23 mouse cellular contexts compared by ENCODE assay signal in the genomic region with DNA sequence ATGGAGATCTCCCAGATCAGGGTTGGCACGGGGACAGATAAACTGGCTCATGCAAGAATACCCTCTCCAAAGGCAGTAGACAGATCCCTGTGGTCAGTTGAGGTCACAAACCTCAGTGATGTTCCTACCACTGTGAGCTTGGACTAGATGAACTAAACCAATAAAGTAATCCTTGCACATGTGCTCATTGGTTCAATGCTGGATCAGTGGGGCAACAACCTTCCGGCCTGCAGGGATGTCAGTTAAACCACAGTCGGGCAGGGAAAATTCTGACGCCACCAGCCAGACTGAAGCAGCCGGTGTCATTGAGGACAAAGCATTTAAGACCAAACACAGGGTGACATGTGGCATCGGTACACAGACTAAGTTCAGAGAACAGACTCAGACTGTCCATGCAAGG.
DNase-seq lines count a peak whose midpoint lies in the region; ATAC-seq and TF ChIP-seq lines count a peak whose summit lies in the region.
"Had no signal": no experiment of that assay in that cellular context is flagged by ENCODE, and none has a peak within 500 bp of the region (broad histone marks: within the 10 kb centered on the region; RNA-seq: fewer than 3 reads in every experiment).

No protein-coding gene starts in this region.

- DNase-seq in heart, adult 11 months: peak; percentile 65
- DNase-seq in heart, adult 2 months: no peak
- DNase-seq in induced T-regulatory cell, adult 2 months (ENCODE audit: low read depth): peak; percentile 22
- DNase-seq in kidney, postnatal 36 days: no peak
- DNase-seq in frontal cortex, postnatal 14 days (ENCODE audit: low spot score in 2 of 2): no peak
- DNase-seq in adrenal gland, postnatal 36 days: no peak
- DNase-seq: adrenal gland, adult 2 months; adrenal gland, postnatal 10 days; adrenal gland, postnatal 25 days; cerebellum, adult 11-12 months; cerebellum, adult 2 months; cerebellum, adult 9-10 months; cerebellum, postnatal 10 days; cerebellum, postnatal 25 days; embryo, embryonic 11 days had no signal

- no peak for TF ChIP-seq POLR2A in heart, adult 2 months (IDR thresholded peaks at IDR 0.05; ENCODE audit: insufficient read depth, low read depth, low read length)

- no peak overlapping the region for H3K4me3 ChIP-seq in heart, adult 2 months
- H3K4me3 ChIP-seq: embryonic facial prominence, embryonic 13.5 days; embryonic facial prominence, embryonic 15.5 days; erythroblast, embryonic 14.5 days; forebrain, embryonic 10.5 days; forebrain, embryonic 12.5 days had no signal

- ATAC-seq in granulocyte monocyte progenitor cell, adult 5-6 weeks (replicated peaks; ENCODE audit: poor library complexity, severe bottlenecking): peak; percentile 68
- ATAC-seq: forebrain, embryonic 14.5 days; forebrain, embryonic 16.5 days had no signal

- WGBS in heart, adult 2 months: 94% methylated on average over 6 of the region's 6 CpGs

- H3K27ac ChIP-seq in heart, adult 2 months: no peak overlapping the region
- H3K27ac ChIP-seq: embryonic facial prominence, embryonic 13.5 days; embryonic facial prominence, embryonic 15.5 days; forebrain, embryonic 10.5 days; forebrain, embryonic 12.5 days had no signal

- no peak for TF ChIP-seq EP300 in heart, adult 2 months (IDR thresholded peaks at IDR 0.05; ENCODE audit: insufficient read depth, low read depth, low read length)

- no peaks in the 10 kb centered on the region for H3K4me1 ChIP-seq in heart, adult 2 months (ENCODE audit: control insufficient read depth, insufficient read depth, low read length)
- H3K4me1 ChIP-seq: embryonic facial prominence, embryonic 15.5 days had no signal

- H3K9ac ChIP-seq in heart, adult 2 months (ENCODE audit: low read depth, low read length): no peak overlapping the region
- H3K9ac ChIP-seq: embryonic facial prominence, embryonic 13.5 days; embryonic facial prominence, embryonic 15.5 days; forebrain, embryonic 12.5 days had no signal

- no peaks in the 10 kb centered on the region for H3K27me3 ChIP-seq in heart, adult 2 months (ENCODE audit: control insufficient read depth, insufficient read depth, low read length)
- H3K27me3 ChIP-seq: embryonic facial prominence, embryonic 15.5 days; forebrain, embryonic 12.5 days had no signal

- intact Hi-C loops in heart, adult 2 months (cut with DNase I): no loop called here

- H3K79me2 ChIP-seq in heart, adult 2 months (replicated peaks; ENCODE audit: control insufficient read depth, insufficient read depth, low read length): no peaks in the 10 kb centered on the region

- H3K36me3 ChIP-seq in heart, adult 2 months (ENCODE audit: control insufficient read depth, insufficient read depth, low read length): no peaks in the 10 kb centered on the region
- H3K36me3 ChIP-seq: embryonic facial prominence, embryonic 13.5 days; embryonic facial prominence, embryonic 15.5 days; forebrain, embryonic 10.5 days; forebrain, embryonic 12.5 days had no signal

- no peak for TF ChIP-seq CTCF in heart, adult 2 months (IDR thresholded peaks at IDR 0.05)

Comparison
In these comparisons a context has a peak if more than half of its experiments do, and no peak if none do; other contexts are left out.
1. DNase-seq: peak in heart, adult 11 months (single experiment) and induced T-regulatory cell, adult 2 months (single experiment); none in heart, adult 2 months (0 of 2), kidney, postnatal 36 days (0 of 2), frontal cortex, postnatal 14 days (0 of 2) and adrenal gland, postnatal 36 days (0 of 2).